Mouse (Mus musculus) small intestine, adult 2 months (tissue): ENCODE measurements at regions not wholly inside any gene's neighbourhood (a gene's known extent, or its start where the extent isn't known, plus 50 kb on each side); places are given as distances from the start of the nearest gene placed in this dataset.

Experiments used
- H3K27ac ChIP-seq: fragments of 200-500 bp; 2 replicates; pipeline ENCODE4 v1.5.1; 2012; ENCODE audit warnings: low read depth, low read length, control low read depth, inconsistent platforms; ENCODE audit not compliant: insufficient read depth
- H3K27me3 ChIP-seq: fragments of 200-500 bp; 2 replicates; pipeline ENCODE4 v1.6.1; 2012; ENCODE audit warnings: mild to moderate bottlenecking, moderate library complexity, low read length, inconsistent platforms; ENCODE audit not compliant: control insufficient read depth, insufficient read depth
- H3K36me3 ChIP-seq: fragments of 200-500 bp; 2 replicates; pipeline ENCODE4 v1.6.1; 2012; ENCODE audit warnings: mild to moderate bottlenecking, low read length, control low read depth, inconsistent platforms; ENCODE audit not compliant: control insufficient read depth, insufficient read depth
- H3K4me1 ChIP-seq: fragments of 200-500 bp; 2 replicates; pipeline ENCODE4 v1.6.1; 2012; ENCODE audit warnings: low read length, inconsistent platforms, mixed read lengths; ENCODE audit not compliant: control insufficient read depth, insufficient read depth, insufficient read length
- H3K4me3 ChIP-seq: fragments of 200-500 bp; 2 replicates; pipeline ENCODE4 v1.5.1; 2012; ENCODE audit warnings: low read depth, mild to moderate bottlenecking, control low read depth, inconsistent platforms, low read length, moderate library complexity
- CTCF ChIP-seq: fragments of 200-500 bp; IDR thresholded peaks from 2 replicates; pipeline ENCODE4 v1.5.1; 2012; ENCODE audit warnings: low read depth, mild to moderate bottlenecking, control low read depth, inconsistent platforms, low read length, moderate library complexity, mixed read lengths; ENCODE audit not compliant: insufficient replicate concordance, insufficient read length; ENCODE audit errors: extremely low read depth
- POLR2A ChIP-seq: fragments of 200-500 bp; IDR thresholded peaks from 2 replicates; pipeline ENCODE4 v1.6.1; 2012; ENCODE audit warnings: low read depth, mild to moderate bottlenecking, control low read depth, inconsistent platforms, low read length, moderate library complexity
- WGBS: fragments of 180-500 bp; shearing (Covaris S2); methylation state at CpG from one replicate; pipeline ENCODE4 v1.1.7; 2018; 5-methylcytosine and 5-hydroxymethylcytosine counted together

GRCm38 (mm10) chr3:133726831-133727230, 181.9 kb upstream of the Tet2 start:
- no peaks in the 10 kb centered on the region for H3K4me1 ChIP-seq
- no peak overlapping the region for H3K27ac ChIP-seq
- TF ChIP-seq POLR2A, result no peak
- no peak for TF ChIP-seq CTCF
- 88% methylated on average over 6 of the region's 6 CpGs for WGBS
- no peaks in the 10 kb centered on the region for H3K36me3 ChIP-seq
- no peaks in the 10 kb centered on the region for H3K27me3 ChIP-seq
- H3K4me3 ChIP-seq, result no peak overlapping the region

GRCm38 (mm10) chr3:133735603-133736002, 190.7 kb upstream of the Tet2 start:
- TF ChIP-seq POLR2A, result no peak
- TF ChIP-seq CTCF, result no peak
- Histone ChIP-seq H3K27me3 (no peaks in the 10 kb centered on the region), H3K36me3 (no peaks in the 10 kb centered on the region), H3K27ac (no peak overlapping the region), H3K4me1 (no peaks in the 10 kb centered on the region), H3K4me3 (no peak overlapping the region)
- WGBS, result 32% methylated on average over 1 of the region's 1 CpGs

- no peak overlapping the region for H3K4me3 ChIP-seq
- no peak overlapping the region for H3K27ac ChIP-seq
- H3K36me3 ChIP-seq, result no peaks in the 10 kb centered on the region
- TF ChIP-seq POLR2A (no peak), CTCF (no peak)
- no peaks in the 10 kb centered on the region for H3K27me3 ChIP-seq
- no peaks in the 10 kb centered on the region for H3K4me1 ChIP-seq
- 85% methylated on average over 2 of the region's 2 CpGs for WGBS
Observed at GRCm38 (mm10) chr3:133738936-133739335, 194.0 kb upstream of the Tet2 start.

GRCm38 (mm10) chr3:133744552-133745118, 199.7 kb upstream of the Tet2 start:
- no peak for TF ChIP-seq POLR2A
- no peaks in the 10 kb centered on the region for H3K36me3 ChIP-seq
- H3K27ac ChIP-seq, result no peak overlapping the region
- H3K27me3 ChIP-seq, result no peaks in the 10 kb centered on the region
- 70% methylated on average over 4 of the region's 4 CpGs for WGBS
- H3K4me1 ChIP-seq, result no peaks in the 10 kb centered on the region
- H3K4me3 ChIP-seq, result no peak overlapping the region

- no peaks in the 10 kb centered on the region for H3K4me1 ChIP-seq
- H3K36me3 ChIP-seq, result no peaks in the 10 kb centered on the region
- no peaks in the 10 kb centered on the region for H3K27me3 ChIP-seq
- no peak overlapping the region for H3K4me3 ChIP-seq
- WGBS, result 76% methylated on average over 10 of the region's 10 CpGs
- TF ChIP-seq CTCF (no peak), POLR2A (no peak)
- H3K27ac ChIP-seq, result no peak overlapping the region
Observed at GRCm38 (mm10) chr3:133748756-133749737, 204.1 kb upstream of the Tet2 start.

- no peak overlapping the region for H3K4me3 ChIP-seq
- no peaks in the 10 kb centered on the region for H3K36me3 ChIP-seq
- no peak overlapping the region for H3K27ac ChIP-seq
- no peak for TF ChIP-seq CTCF
- no peak for TF ChIP-seq POLR2A
- no peaks in the 10 kb centered on the region for H3K4me1 ChIP-seq
- 72% methylated on average over 8 of the region's 8 CpGs for WGBS
- H3K27me3 ChIP-seq, result no peaks in the 10 kb centered on the region
Observed at GRCm38 (mm10) chr3:133750061-133750460, 205.1 kb upstream of the Tet2 start.

- Histone ChIP-seq H3K27me3 (no peaks in the 10 kb centered on the region), H3K27ac (no peak overlapping the region), H3K4me3 (no peak overlapping the region), H3K4me1 (no peaks in the 10 kb centered on the region), H3K36me3 (no peaks in the 10 kb centered on the region)
- WGBS, result 76% methylated on average over 3 of the region's 3 CpGs
- TF ChIP-seq CTCF, result no peak
- no peak for TF ChIP-seq POLR2A
Observed at GRCm38 (mm10) chr3:133750606-133751005, 205.7 kb upstream of the Tet2 start.
